Mouse (Mus musculus): Measurements from ENCODE around the gene Dach2. TPM values are rescaled to one million over a fixed set of nuclear protein-coding genes. Genes with fewer than 3 reads are reported as not detected.
"Not testable (repeated sequence)": the region's sequence is repeated elsewhere in the genome, so short reads cannot be mapped to it uniquely, and the experiment has no call there.

Dach2 gene
- 1 to 10 TPM in 1 of 4 experiments, under 1 TPM in 3; 0.53 to 1.4 (median 0.68) TPM for total RNA-seq (2022)

DNA sequence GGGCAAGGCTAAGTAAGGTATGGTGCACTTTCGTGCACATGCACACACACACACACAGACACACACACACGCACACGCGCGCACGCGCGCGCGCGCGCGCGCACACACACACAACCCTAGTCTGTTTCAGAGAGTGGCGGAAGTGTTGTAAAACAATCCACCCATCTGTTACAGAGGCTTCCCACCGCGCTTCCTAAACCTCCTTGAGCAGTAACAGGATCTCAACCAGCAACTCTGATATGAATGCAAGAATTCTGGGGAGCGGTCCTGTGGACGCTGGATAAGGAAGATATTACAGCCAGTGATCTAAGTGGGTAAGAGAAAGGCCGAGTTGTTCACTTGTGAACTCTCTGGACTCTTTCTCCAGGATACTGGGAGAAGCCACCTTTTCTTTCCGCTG is at the start of gene Dach2:
Gene Dach2 (plus strand): TSS at position 107 of the 400 bp plus-strand sequence.
- no peak for DNase-seq (ENCODE audit: low spot score in 2 of 2)

DNA sequence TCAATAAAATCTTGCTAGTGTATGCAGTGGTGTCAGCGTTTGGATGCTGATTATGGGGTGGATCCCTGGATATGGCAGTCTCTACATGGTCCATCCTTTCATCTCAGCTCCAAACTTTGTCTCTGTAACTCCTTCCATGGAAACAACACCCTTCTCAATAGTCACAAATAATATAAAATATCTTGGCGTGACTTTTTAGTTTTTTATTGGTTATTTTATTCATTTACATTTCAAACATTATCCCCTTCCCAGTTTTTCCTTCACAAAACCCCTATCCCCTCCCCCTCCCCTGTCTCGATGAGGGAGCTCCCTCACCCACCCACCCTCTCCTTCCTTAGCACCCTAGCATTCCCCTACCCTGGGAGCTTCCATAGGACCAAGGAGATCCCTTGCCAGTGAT is 44.9 kb upstream of the Dach2 start:
- DNase-seq (ENCODE audit: low spot score in 2 of 2), result not testable (repeated sequence)

- DNase-seq (ENCODE audit: low spot score in 2 of 2), result peak in 1 of 2 experiments; percentile 1
These were observed 721 bp downstream of the Dach2 start for GRCm38 (mm10) chrX:113298031-113298430.

GRCm38 (mm10) chrX:113298468-113298867 is 1.2 kb downstream of the Dach2 start:
- DNase-seq (ENCODE audit: low spot score in 2 of 2), result no peak

GRCm38 (mm10) chrX:113304323-113304722 is 7.0 kb downstream of the Dach2 start:
- no peak for DNase-seq (ENCODE audit: low spot score in 2 of 2)

- no peak for DNase-seq (ENCODE audit: low spot score in 2 of 2)
These were observed 40.8 kb downstream of the Dach2 start for GRCm38 (mm10) chrX:113338143-113338542.

DNA sequence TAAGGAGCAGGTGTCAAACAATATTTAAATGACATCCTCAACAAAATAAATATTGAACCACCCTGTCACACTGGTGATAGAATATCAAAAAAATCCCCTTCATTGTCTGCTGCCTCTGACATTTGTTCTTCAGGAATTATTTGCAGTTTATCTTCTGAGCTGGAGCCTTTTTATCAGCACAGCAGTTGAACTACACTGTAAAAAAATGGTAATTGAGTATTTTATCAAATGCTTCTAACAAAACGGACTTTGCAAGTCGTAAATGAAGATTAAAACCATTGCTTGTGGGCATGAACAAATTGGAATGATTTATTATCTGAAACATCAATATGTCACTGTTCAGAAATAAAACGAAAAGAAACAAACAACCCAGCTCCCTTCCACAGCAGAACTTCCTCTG is 97.1 kb downstream of the Dach2 start:
- no peak for DNase-seq (ENCODE audit: low spot score in 2 of 2)

DNA sequence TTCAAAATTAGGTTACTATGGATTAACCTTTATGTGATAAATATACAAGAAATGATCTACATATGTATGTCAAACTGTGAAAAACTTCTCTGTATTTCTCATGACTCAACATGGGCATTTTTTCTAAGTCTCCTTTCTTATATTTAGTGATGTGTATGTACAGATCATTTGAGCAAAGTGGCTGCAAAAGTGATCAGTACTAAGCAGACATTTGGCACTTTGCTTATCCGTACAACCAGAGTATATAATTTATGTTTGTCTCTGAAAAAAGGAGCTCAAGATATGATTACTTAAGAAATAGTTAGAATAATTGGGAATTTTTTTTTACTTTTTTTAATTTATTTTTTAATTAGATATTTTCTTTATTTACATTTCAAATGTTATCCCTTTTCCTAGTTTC is 111.4 kb downstream of the Dach2 start:
- no peak for DNase-seq (ENCODE audit: low spot score in 2 of 2)

GRCm38 (mm10) chrX:113421517-113422187 is 124.3 kb downstream of the Dach2 start:
- no peak for DNase-seq (ENCODE audit: low spot score in 2 of 2)

DNA sequence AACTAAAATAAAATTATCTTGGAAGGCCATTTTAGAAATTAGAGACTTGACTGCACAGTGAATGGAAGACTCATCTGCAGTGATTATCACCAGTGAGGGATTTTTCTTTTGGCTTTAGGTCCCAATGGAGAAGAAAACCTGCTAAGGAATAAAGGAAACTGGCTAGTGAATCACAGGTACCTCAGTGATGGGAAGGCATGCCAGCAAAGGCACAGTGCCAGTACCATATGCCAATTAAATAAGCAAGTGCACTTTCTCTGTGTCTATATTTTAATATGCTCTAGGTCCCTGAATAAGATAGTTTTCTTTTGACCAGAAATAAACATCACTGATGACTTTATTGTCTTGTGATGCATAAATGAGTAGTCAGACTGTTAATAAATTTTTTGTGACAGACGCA is 184.8 kb downstream of the Dach2 start:
- DNase-seq (ENCODE audit: low spot score in 2 of 2), result no peak

DNA sequence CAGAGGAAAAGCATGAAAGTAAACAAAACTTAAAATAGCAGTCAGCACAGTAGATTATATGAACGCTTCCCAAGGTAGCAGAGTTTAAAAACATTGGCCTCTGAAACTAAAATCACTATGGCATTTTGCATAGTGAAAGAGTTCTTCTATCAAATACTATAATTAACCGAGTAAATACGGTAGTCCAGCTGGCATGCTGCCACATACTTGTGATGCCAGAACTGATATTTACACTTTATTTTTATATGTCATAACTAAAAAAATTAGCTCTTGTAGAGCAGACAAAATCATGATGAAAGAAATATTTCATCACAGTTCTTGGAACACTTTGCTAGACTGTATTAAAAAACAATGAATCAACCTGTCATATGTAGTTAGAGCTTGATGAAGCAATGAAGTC is 247.8 kb downstream of the Dach2 start:
- DNase-seq (ENCODE audit: low spot score in 2 of 2), result no peak

DNA sequence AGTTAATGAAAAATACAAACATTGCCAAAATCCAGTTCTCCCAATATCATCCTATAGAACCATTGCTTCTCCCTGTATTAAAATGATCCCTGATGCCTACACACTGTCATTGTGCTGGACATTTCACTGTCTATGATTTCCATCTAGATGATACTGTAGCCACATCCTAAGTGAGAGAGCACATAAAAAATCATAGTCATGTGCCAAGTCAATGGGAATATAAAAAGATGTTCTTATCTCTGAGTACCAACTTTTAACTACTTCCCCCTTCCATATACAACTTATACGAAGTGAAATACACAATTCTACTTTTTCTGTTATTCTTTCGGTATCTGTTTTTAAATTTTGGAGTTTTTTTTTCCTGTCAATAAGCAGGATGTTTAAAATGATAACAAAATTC is 266.6 kb downstream of the Dach2 start:
- no peak for DNase-seq (ENCODE audit: low spot score in 2 of 2)

DNA sequence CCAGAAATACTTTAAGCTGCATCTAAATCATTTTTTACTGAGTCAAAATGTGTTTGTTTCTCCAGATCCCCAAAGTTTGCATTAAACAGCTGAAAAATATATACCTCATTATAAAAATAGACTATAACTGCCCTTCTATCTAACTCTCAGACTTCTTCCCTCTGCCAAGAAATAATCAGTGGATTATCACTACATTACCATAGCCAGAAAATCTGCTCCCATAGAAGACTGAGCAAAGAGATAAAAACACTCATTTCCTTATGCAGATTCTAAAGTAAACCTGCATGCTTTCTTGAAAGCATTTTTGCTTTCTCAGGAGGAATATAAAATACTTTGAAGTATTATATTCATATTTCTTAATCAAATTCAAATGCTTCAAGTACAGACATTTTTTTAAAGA is 368.8 kb downstream of the Dach2 start:
- no peak for DNase-seq (ENCODE audit: low spot score in 2 of 2)

GRCm38 (mm10) chrX:113687163-113687562 is 389.9 kb downstream of the Dach2 start:
- no peak for DNase-seq (ENCODE audit: low spot score in 2 of 2)

- no peak for DNase-seq (ENCODE audit: low spot score in 2 of 2)
These were observed 415.1 kb downstream of the Dach2 start for GRCm38 (mm10) chrX:113712363-113712762.

DNA sequence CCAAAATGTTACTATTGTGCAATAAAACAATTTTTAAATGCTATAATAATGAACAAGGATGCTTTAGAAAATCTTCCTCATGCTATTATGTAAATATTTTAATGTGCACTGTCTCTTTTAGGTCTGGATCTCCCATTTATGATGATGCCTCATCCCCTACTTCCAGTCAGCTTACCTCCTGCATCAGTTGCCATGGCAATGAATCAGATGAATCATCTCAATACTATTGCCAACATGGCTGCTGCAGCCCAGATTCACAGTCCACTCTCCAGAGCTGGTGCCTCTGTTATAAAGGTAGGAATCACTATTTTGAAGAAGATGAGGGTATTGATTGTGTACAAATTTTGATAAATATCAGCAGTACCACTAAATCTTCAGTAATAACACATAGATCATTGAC is 426.8 kb downstream of the Dach2 start:
- no peak for DNase-seq (ENCODE audit: low spot score in 2 of 2)

DNA sequence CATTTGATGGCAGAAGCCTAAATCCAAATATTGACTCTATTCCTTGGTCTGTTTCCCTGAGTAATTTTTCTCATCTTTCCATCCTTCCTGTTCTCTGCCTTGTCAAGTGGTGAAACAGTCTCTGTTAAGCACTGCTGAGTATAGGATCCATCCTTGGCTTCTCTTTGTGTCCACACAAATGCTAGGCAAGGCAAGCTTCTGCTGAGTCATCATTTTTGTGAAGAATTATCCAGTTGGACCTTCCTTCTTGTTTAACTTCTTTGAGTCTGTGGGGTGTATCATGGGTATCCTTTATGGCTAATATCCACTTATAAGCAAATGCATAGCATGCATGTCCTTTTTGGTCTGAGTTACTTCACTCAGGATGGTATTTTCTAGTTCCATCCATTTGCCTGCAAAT is 449.8 kb downstream of the Dach2 start:
- no peak for DNase-seq (ENCODE audit: low spot score in 2 of 2)

DNA sequence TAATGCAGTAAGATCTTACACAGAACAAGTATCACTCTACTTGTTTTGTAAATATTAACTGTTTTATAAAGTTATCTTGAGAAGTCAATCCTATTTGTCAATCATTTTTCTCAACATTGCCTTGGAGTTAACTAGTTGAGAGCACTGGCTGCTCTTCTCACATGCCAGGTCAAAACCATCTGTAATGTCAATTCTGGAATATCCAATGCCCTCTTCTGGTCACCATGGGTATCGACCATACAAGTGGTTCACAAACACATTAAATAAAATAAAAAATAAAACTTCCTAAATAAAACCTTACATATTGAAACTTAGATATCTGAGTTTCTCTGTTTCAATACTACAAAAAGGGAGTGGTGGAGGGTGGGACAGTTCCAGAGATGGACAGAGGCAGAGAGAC is 495.0 kb downstream of the Dach2 start:
- no peak for DNase-seq (ENCODE audit: low spot score in 2 of 2)

DNA sequence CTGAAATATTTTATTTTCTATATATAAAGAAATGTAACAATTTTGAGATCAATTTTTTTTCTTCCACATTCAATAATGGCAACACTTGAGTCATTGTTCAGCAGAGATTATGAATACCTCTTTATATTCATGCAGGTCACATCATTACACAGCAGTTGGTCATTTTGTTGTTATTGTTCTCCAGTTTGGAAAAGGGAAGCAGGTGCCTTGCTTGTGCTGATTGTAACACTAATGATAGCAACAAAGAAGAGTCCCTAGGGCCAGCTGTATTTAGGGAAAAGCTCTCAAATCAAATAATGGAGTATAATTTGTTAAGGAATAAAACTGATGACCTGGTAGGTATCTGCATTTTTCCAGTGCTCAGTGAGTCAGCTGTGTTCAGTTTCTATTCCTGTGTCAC is 513.1 kb downstream of the Dach2 start:
- DNase-seq (ENCODE audit: low spot score in 2 of 2), result no peak

DNA sequence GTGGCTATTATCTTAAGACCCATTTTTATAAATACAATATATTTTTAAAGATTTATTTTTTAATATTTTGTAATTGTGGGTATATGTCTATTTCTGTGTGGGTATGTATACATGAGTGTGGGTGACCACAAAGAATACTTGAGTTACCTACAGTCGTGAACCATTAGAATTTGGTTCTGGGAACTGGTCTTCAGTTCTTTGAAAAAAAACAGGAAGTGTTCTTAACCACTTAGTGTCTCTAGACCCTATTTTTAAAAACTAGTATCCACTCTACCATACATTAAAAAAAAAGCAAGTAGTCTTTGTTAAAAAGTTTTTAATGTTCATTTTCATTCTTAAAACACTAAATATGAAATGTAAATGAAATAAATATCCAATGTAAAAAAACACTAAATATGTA is 529.5 kb downstream of the Dach2 start:
- no peak for DNase-seq (ENCODE audit: low spot score in 2 of 2)

DNA sequence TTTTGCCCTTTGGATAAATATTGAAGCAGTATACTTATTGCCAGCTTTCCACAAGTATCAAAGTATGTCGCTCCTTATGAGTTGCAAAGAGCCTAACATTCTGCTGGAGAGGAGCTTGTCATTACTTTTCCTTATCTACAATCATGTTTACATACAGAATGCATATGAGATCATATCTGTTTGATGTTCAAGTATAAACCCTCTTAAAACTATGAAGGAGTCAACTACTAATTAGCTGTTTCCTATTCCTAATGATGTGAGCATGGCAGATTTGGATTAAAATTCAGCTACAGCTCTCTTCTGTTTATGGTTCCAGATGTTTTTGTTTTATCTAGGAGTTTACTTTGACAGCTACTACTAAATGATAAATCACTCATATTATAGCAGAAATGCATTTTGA is 535.8 kb downstream of the Dach2 start:
- DNase-seq (ENCODE audit: low spot score in 2 of 2), result no peak

- no peak for DNase-seq (ENCODE audit: low spot score in 2 of 2)
These were observed 570.7 kb downstream of the Dach2 start for GRCm38 (mm10) chrX:113867835-113868495.
